Mouse (Mus musculus) ovary, adult 2 months (tissue): Measurements from ENCODE around the gene Fcrl5. TPM values are rescaled to one million over a fixed set of nuclear protein-coding genes. Genes with fewer than 3 reads are reported as not detected.

Experiments used
- polyA plus RNA-seq: library from polyadenylated mRNA; depleted of rRNA; stranded (reverse); fragments of >200 nt; gene quantifications from 2 replicates; pipeline ENCODE4 v1.2.3, GENCODE M21; 2012; rRNA removed

Gene Fcrl5
- 0.07 TPM in 1 of 2 replicates, not detected in the other for polyA plus RNA-seq

GRCm38 (mm10) chr3:87435479-87435878 lies at the start of gene Fcrl5:
Gene Fcrl5 (plus strand): TSS chr3:87435773.

GRCm38 (mm10) chr3:87525043-87525836 lies 89.7 kb downstream of the Fcrl5 start, which contains the start of gene Etv3:
Gene Etv3 (plus strand): TSS chr3:87525407.

Other genes starting within 250 kb of the Fcrl5 start
- 10.1 and 10.4 TPM in 2 replicates for gene Fcrls, start 172.0 kb upstream of the Fcrl5 start, polyA plus RNA-seq
- gene Cd5l, start 77.9 kb upstream of the Fcrl5 start, polyA plus RNA-seq: 0.40 and 0.75 TPM in 2 replicates
- 0.28 and 0.31 TPM in 2 replicates for gene Fcrl1, start 59.4 kb upstream of the Fcrl5 start, polyA plus RNA-seq
- 9.6 and 11.5 TPM in 2 replicates for gene Etv3, start 89.6 kb downstream of the Fcrl5 start, polyA plus RNA-seq
- gene Arhgef11, start 181.8 kb downstream of the Fcrl5 start, polyA plus RNA-seq: 39.5 and 42.8 TPM in 2 replicates